ENCODE assay signal across 13 mouse cellular contexts in the genomic region with DNA sequence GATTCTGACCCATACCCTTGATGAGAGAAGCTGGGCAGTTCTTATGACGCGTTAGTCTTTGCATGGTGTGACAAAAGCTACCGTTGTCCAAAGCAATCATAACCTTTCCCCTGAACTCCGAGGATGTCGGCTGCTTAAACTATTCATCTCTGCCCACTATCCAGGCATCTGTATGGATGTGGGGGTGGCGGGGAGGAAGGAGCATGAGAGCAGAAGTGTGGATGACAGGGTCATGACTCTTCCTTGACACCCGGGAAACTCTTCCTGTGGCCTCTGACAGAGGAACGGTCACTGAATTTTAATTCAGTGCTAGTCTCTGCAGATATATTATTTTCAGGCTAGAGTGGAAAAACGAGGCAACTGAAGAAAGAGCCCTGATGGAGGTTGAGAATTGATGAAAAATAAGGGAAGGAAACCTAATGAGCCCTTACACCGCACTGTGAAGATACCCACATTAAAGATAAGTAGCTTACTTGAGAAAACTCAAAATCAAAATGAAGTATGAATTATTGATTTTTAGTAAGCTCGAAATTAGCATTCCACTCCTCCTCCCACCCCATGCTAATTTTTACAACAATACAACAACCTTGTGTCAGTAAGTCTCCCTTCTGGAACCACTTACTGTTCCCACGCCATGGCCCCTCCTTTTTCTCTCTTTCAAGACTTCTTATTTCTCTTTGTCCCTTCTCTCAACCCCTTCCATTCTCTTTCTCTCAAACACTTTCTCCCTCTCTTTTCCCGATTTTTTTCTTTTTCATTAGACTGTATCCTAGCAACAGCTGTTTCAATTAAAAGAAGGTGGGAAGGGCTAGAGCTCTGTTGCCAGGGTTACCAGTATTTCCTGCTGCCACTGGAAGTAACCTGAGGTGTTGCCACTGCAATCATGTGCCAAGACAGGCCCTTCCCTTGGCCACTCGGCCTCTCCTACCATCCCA.
DNase-seq lines count a peak whose midpoint lies in the region; ATAC-seq lines count a peak whose summit lies in the region.
"Had no signal": no experiment of that assay in that cellular context is flagged by ENCODE, and none has a peak within 500 bp of the region (broad histone marks: within the 10 kb centered on the region; RNA-seq: fewer than 3 reads in every experiment).

No protein-coding gene starts in this region.

- H3K4me2 ChIP-seq in midbrain, embryonic 12.5 days (replicated peaks): peak overlapping the region; percentile 9; the same call in 1 of the 2 replicates
- H3K4me2 ChIP-seq: embryonic facial prominence, embryonic 12.5 days; limb, embryonic 12.5 days had no signal

- H3K4me3 ChIP-seq in hindbrain, embryonic 10.5 days: peak overlapping the region; percentile 18; the same call in 1 of the 2 replicates
- no peak overlapping the region for H3K4me3 ChIP-seq in midbrain, embryonic 12.5 days
- H3K4me3 ChIP-seq: embryonic facial prominence, embryonic 12.5 days; limb, embryonic 12.5 days had no signal

- WGBS in hindbrain, embryonic 10.5 days: 21% methylated on average over 14 of the region's 14 CpGs
- 36% methylated on average over 14 of the region's 14 CpGs for WGBS in midbrain, embryonic 12.5 days

- DNase-seq in brain, adult 2 months (ENCODE audit: low read depth, low spot score): peak; percentile 57
- DNase-seq in embryo, embryonic 11 days: peak; percentile 59
- peak; percentile 54 for DNase-seq in hindbrain, embryonic 10.5 days (ENCODE audit: low spot score)
- DNase-seq in liver: no peak
- no peak for DNase-seq in urinary bladder, adult 18-20 months (ENCODE audit: low spot score in 2 of 2)
- no peak for DNase-seq in heart, postnatal 14 days
- no peak for DNase-seq in urinary bladder, postnatal 14 days (ENCODE audit: low spot score)
- DNase-seq: kidney, postnatal 36 days; lung, postnatal 14 days; right cerebral cortex, postnatal 25 days had no signal

- H3K9ac ChIP-seq in midbrain, embryonic 12.5 days (replicated peaks): no peak overlapping the region
- H3K9ac ChIP-seq: embryonic facial prominence, embryonic 12.5 days; limb, embryonic 12.5 days had no signal

- no peaks in the 10 kb centered on the region for H3K27me3 ChIP-seq in hindbrain, embryonic 10.5 days (ENCODE audit: insufficient read depth, poor library complexity, severe bottlenecking)
- H3K27me3 ChIP-seq in midbrain, embryonic 12.5 days: no peaks in the 10 kb centered on the region
- H3K27me3 ChIP-seq: embryonic facial prominence, embryonic 12.5 days; limb, embryonic 12.5 days had no signal

- no peaks in the 10 kb centered on the region for H3K9me3 ChIP-seq in hindbrain, embryonic 10.5 days
- no peaks in the 10 kb centered on the region for H3K9me3 ChIP-seq in midbrain, embryonic 12.5 days
- H3K9me3 ChIP-seq: embryonic facial prominence, embryonic 12.5 days; limb, embryonic 12.5 days had no signal

- intact Hi-C loops in heart, postnatal 14 days (cut with DNase I): no loop called here

- ATAC-seq in midbrain, embryonic 12.5 days (ENCODE audit: low FRiP score, low read depth): peak; percentile 86

- H3K36me3 ChIP-seq in hindbrain, embryonic 10.5 days: no peaks in the 10 kb centered on the region
- H3K36me3 ChIP-seq in midbrain, embryonic 12.5 days: no peaks in the 10 kb centered on the region
- H3K36me3 ChIP-seq: embryonic facial prominence, embryonic 12.5 days; limb, embryonic 12.5 days had no signal

- peak overlapping the region; percentile 79 for H3K27ac ChIP-seq in hindbrain, embryonic 10.5 days
- H3K27ac ChIP-seq in midbrain, embryonic 12.5 days (replicated peaks): peak overlapping the region; percentile 15; the same call in 1 of the 2 replicates
- H3K27ac ChIP-seq: embryonic facial prominence, embryonic 12.5 days; limb, embryonic 12.5 days had no signal

- H3K4me1 ChIP-seq in hindbrain, embryonic 10.5 days (replicated peaks): peaks cover 41% of the 10 kb centered on the region
- H3K4me1 ChIP-seq in midbrain, embryonic 12.5 days: peaks cover 13% of the 10 kb centered on the region

Comparison
In these comparisons a context has a peak if more than half of its experiments do, and no peak if none do; other contexts are left out.
1. DNase-seq: peak in brain, adult 2 months (single experiment), embryo, embryonic 11 days (single experiment) and hindbrain, embryonic 10.5 days (single experiment); none in liver (single experiment), urinary bladder, adult 18-20 months (0 of 2), heart, postnatal 14 days (0 of 2) and urinary bladder, postnatal 14 days (single experiment).